Mouse (Mus musculus): ENCODE measurements at regions not wholly inside any gene's neighbourhood (a gene's known extent, or its start where the extent isn't known, plus 50 kb on each side); places are given as distances from the start of the nearest gene placed in this dataset.

- Histone ChIP-seq H3K27me3 (replicated peaks) (no peaks in the 10 kb centered on the region), H3K9me3 (peaks cover 3% of the 10 kb centered on the region; the same call in 1 of the 2 replicates), H3K9ac (no peak overlapping the region), H3K4me2 (replicated peaks) (no peak overlapping the region), H3K36me3 (no peaks in the 10 kb centered on the region), H3K4me3 (no peak overlapping the region), H3K4me1 (peaks cover 25% of the 10 kb centered on the region), H3K27ac (no peak overlapping the region)
- ATAC-seq (ENCODE audit: low FRiP score, low read depth) = no peak
- 29% methylated on average over 8 of the region's 8 CpGs for WGBS
Measured at GRCm38 (mm10) chr9:61563017-61563416, 190.9 kb downstream of the Tle3 start.

DNA sequence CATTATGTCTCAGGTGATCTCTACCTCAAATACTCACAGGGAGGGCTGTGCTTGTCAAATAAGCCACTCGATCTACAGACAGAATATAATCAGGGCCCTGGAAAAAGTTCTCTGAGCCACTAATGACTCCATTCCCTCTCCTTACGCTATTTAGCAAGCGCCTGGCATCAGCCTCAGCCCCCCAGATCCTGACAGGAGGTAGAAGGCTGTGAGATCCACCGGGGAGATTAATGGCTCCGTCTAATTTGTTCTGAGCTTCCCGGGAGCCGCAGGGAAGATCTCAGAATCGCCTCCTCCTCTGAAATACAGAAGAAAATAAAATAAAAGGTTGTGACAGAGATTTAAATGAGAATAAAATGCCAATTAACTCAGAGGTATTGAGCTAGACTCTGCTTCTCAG, 189.4 kb downstream of the Tle3 start:
- Histone ChIP-seq H3K27ac (no peak overlapping the region), H3K4me2 (replicated peaks) (no peak overlapping the region), H3K9me3 (peaks cover 3% of the 10 kb centered on the region; the same call in 1 of the 2 replicates), H3K4me1 (peaks cover 25% of the 10 kb centered on the region), H3K9ac (no peak overlapping the region), H3K4me3 (no peak overlapping the region), H3K36me3 (no peaks in the 10 kb centered on the region), H3K27me3 (replicated peaks) (no peaks in the 10 kb centered on the region)
- 25% methylated on average over 8 of the region's 8 CpGs for WGBS
- ATAC-seq (ENCODE audit: low FRiP score, low read depth) = no peak

DNA sequence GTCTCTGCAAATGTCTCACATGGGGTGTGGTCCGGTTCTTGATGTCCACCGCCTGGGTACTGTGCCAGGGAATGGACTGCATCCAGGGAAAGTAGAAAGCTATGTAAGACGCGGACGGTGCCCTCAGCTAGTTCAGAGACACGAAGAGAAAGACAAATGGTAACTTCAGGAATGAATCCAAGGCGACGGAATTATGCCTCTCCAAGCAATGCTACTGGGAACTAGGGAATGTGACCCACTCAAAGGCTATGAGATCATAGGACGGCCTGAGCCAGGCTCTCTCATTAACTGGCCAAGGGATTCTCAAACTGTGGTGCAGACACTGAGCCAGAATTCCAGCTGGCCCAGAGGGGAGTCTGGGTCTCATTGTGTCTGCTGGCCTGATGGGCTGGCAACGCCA, 186.5 kb downstream of the Tle3 start:
- peaks cover 31% of the 10 kb centered on the region for H3K4me1 ChIP-seq
- no peak overlapping the region for H3K9ac ChIP-seq
- no peaks in the 10 kb centered on the region for H3K9me3 ChIP-seq
- H3K36me3 ChIP-seq = no peaks in the 10 kb centered on the region
- WGBS = 69% methylated on average over 10 of the region's 10 CpGs
- no peak overlapping the region for H3K4me2 ChIP-seq (replicated peaks)
- no peak for ATAC-seq (ENCODE audit: low FRiP score, low read depth)
- no peak overlapping the region for H3K4me3 ChIP-seq
- H3K27me3 ChIP-seq (replicated peaks) = no peaks in the 10 kb centered on the region
- no peak overlapping the region for H3K27ac ChIP-seq

DNA sequence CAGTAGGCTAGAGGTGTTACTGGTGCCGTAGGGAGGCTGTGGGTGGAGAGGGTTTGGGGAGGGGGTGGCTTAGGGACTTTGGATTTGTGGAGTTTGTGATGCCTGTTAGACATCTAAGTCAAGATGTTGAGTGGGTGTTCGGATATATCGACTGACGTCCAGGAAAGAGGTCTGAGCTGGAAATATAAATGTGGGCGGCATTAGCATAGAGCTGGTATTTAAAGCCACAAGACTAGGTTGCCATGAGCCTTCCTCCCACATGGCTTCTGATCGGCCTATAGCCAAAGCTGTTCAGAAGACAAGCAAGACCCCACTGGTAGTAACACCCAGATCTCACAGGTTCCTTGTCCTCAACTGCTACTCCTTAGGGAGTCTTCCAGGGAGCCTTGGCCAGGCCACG, 184.9 kb downstream of the Tle3 start:
- Histone ChIP-seq H3K36me3 (no peaks in the 10 kb centered on the region), H3K4me3 (no peak overlapping the region), H3K9me3 (no peaks in the 10 kb centered on the region), H3K9ac (no peak overlapping the region), H3K27me3 (replicated peaks) (no peaks in the 10 kb centered on the region), H3K4me1 (peaks cover 22% of the 10 kb centered on the region), H3K4me2 (replicated peaks) (no peak overlapping the region), H3K27ac (no peak overlapping the region)
- no peak for ATAC-seq (ENCODE audit: low FRiP score, low read depth)
- 94% methylated on average over 7 of the region's 7 CpGs for WGBS

DNA sequence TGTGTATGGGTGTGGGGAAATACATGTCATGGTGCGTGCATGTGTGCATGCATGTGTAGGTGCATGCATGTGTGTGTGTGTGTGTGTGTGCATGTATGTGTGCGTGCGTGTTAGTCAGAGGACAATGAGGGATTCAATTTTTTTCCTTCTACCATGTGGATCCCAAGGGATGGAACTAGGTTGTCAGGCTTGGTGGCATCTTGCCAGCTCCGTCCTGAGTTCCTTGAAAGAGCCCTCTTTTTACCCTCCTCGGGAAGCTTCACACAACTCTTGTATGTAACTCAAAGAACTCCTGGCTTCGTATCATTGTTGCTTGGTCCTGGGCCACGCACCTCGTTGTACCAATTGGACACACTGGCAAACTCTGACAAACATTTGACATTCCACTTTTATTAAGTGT, 183.0 kb downstream of the Tle3 start:
- Histone ChIP-seq H3K4me3 (no peak overlapping the region), H3K27ac (no peak overlapping the region), H3K27me3 (replicated peaks) (no peaks in the 10 kb centered on the region), H3K9me3 (no peaks in the 10 kb centered on the region), H3K9ac (no peak overlapping the region), H3K36me3 (no peaks in the 10 kb centered on the region), H3K4me1 (peaks cover 24% of the 10 kb centered on the region; the same call in 1 of the 2 replicates), H3K4me2 (replicated peaks) (no peak overlapping the region)
- no peak for ATAC-seq (ENCODE audit: low FRiP score, low read depth)
- WGBS = 89% methylated on average over 8 of the region's 8 CpGs

- no peak for ATAC-seq (ENCODE audit: low FRiP score, low read depth)
- H3K4me3 ChIP-seq = no peak overlapping the region
Measured at GRCm38 (mm10) chr9:61554611-61555010, 182.4 kb downstream of the Tle3 start.

DNA sequence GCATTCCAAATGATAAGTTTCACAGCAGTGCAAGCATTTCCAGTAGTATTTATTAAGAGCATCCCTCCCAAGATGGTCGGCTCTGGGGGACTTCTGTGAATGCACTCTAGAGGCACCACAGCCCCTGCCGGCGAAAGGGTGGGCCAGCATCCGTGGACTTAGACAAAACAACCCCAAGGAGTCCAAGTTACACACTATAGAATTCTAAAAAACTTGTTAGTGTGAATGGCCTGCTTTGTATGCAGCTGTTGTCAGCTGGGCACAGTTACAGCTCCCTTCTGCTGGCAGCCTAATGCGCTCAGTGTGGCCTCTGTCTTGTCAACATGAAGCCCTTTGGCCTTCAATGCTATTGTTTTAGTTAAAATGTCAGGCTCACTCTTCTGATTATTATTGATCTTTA, 181.5 kb downstream of the Tle3 start:
- WGBS = 48% methylated on average over 5 of the region's 5 CpGs

More at GRCm38 (mm10) chr9:61554611-61555010, 182.4 kb downstream of the Tle3 start:
- H3K4me1 ChIP-seq = peaks cover 28% of the 10 kb centered on the region
- H3K36me3 ChIP-seq = no peaks in the 10 kb centered on the region
- H3K27me3 ChIP-seq (replicated peaks) = no peaks in the 10 kb centered on the region
- no peak overlapping the region for H3K27ac ChIP-seq
- H3K4me2 ChIP-seq (replicated peaks) = no peak overlapping the region
- H3K9me3 ChIP-seq = no peaks in the 10 kb centered on the region
- no peak overlapping the region for H3K9ac ChIP-seq
- 84% methylated on average over 7 of the region's 7 CpGs for WGBS

DNA sequence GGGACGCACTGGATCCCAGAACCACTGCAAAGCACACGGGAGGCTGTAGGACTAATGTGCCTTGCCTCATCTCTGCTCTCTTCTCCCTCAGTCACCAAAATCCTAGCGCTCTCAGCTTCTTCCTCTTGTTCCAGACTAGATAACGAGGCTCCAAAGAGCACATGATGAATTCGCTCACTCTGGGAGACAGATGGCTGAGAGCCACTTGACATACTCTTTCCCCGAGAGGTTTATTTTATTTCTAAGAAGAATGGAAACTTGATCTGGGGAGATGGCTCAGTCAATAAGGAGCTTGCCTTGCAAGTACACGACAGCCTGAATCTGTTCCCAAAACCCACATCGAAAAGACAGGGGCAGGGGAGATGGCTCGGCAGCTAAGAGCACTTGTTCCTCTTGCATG, 179.2 kb downstream of the Tle3 start:
- no peaks in the 10 kb centered on the region for H3K27me3 ChIP-seq (replicated peaks)
- H3K27ac ChIP-seq = no peak overlapping the region
- H3K4me3 ChIP-seq = no peak overlapping the region
- ATAC-seq (ENCODE audit: low FRiP score, low read depth) = no peak
- peaks cover 4% of the 10 kb centered on the region; the same call in 1 of the 2 replicates for H3K9me3 ChIP-seq
- peaks cover 31% of the 10 kb centered on the region for H3K4me1 ChIP-seq
- H3K9ac ChIP-seq = no peak overlapping the region
- no peak overlapping the region for H3K4me2 ChIP-seq (replicated peaks)
- WGBS = 71% methylated on average over 9 of the region's 9 CpGs
- H3K36me3 ChIP-seq = no peaks in the 10 kb centered on the region

More for the DNA sequence above, 181.5 kb downstream of the Tle3 start:
- Histone ChIP-seq H3K27me3 (replicated peaks) (no peaks in the 10 kb centered on the region), H3K9me3 (no peaks in the 10 kb centered on the region), H3K4me2 (replicated peaks) (no peak overlapping the region), H3K27ac (no peak overlapping the region), H3K4me3 (no peak overlapping the region), H3K36me3 (no peaks in the 10 kb centered on the region), H3K9ac (no peak overlapping the region), H3K4me1 (peaks cover 31% of the 10 kb centered on the region)
- ATAC-seq (ENCODE audit: low FRiP score, low read depth) = no peak

DNA sequence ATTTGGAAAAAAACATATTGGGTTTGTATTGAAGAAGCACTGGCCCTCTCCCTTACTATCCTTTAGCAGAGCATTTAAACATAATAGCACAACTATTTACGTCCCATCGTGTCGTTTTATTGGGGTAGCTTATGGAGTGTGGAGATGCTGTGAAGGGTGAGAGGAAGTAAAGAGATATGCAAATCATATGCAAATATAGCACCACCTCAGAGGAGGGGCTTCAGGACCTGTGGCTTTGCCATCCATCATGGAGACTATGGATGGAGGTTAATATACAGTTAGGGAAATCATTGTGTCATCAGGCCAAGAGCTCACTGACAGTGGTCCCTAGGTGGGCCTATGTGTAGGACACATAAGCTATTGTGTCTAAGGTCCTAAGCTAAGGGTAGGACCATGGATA, 178.2 kb downstream of the Tle3 start:
- peak; percentile 37; the same call in 1 of the 2 replicates for ATAC-seq (ENCODE audit: low FRiP score, low read depth)
- 49% methylated on average over 3 of the region's 3 CpGs for WGBS
- Histone ChIP-seq H3K27ac (no peak overlapping the region), H3K36me3 (no peaks in the 10 kb centered on the region), H3K9ac (no peak overlapping the region), H3K4me3 (no peak overlapping the region), H3K27me3 (replicated peaks) (no peaks in the 10 kb centered on the region), H3K4me1 (peaks cover 31% of the 10 kb centered on the region), H3K9me3 (peaks cover 4% of the 10 kb centered on the region; the same call in 1 of the 2 replicates), H3K4me2 (replicated peaks) (no peak overlapping the region)

DNA sequence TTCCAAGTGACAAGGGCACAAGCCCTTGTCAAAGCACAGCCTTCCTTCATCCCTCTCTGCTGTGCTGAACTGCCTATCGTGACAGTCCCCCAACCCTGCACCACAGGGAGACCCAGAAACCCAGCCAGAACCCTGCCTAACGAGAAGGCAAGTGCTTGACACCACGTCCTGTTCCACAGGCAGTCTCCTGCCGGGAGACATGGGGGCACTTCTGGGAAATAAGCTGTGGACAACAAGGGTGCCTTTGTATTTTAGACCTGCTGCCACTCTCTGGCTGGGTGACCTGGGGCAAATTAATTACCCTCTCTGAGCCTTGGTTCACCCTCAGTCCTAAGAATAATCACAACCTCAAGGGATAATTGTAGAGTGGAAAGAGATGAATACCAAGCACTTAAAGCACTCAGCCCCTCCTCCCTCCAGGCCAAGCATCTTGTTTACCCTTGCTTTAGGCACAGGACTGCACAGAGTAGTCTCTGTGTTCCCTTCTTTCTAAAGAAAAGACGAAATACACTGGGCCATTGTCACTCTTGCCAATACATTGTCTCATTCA, 177.6 kb downstream of the Tle3 start:
- H3K4me1 ChIP-seq = peaks cover 31% of the 10 kb centered on the region
- 18% methylated on average over 5 of the region's 5 CpGs for WGBS
- no peak overlapping the region for H3K9ac ChIP-seq

GRCm38 (mm10) chr9:61537316-61538189, 165.4 kb downstream of the Tle3 start:
- H3K4me3 ChIP-seq = no peak overlapping the region
- H3K27me3 ChIP-seq (replicated peaks) = no peaks in the 10 kb centered on the region
- no peak overlapping the region for H3K9ac ChIP-seq
- no peaks in the 10 kb centered on the region for H3K36me3 ChIP-seq
- no peak for ATAC-seq (ENCODE audit: low FRiP score, low read depth)
- H3K9me3 ChIP-seq = no peaks in the 10 kb centered on the region; the same call in 1 of the 2 replicates
- H3K27ac ChIP-seq = no peak overlapping the region
- peaks cover 16% of the 10 kb centered on the region for H3K4me1 ChIP-seq
- 16% methylated on average over 18 of the region's 22 CpGs for WGBS
- H3K4me2 ChIP-seq (replicated peaks) = peak overlapping the region; percentile 43

More for the DNA sequence above, 177.6 kb downstream of the Tle3 start:
- Histone ChIP-seq H3K9me3 (peaks cover 4% of the 10 kb centered on the region; the same call in 1 of the 2 replicates), H3K36me3 (no peaks in the 10 kb centered on the region), H3K27ac (no peak overlapping the region), H3K4me2 (replicated peaks) (0 out of 2 replicates have a peak overlapping the region, but pooled peaks have one; percentile 14), H3K4me3 (no peak overlapping the region), H3K27me3 (replicated peaks) (no peaks in the 10 kb centered on the region)
- peak; percentile 75 for ATAC-seq (ENCODE audit: low FRiP score, low read depth)

GRCm38 (mm10) chr9:61533237-61533636, 161.1 kb downstream of the Tle3 start:
- Histone ChIP-seq H3K4me2 (replicated peaks) (no peak overlapping the region), H3K27ac (no peak overlapping the region), H3K27me3 (replicated peaks) (no peaks in the 10 kb centered on the region), H3K4me1 (peaks cover 34% of the 10 kb centered on the region), H3K9me3 (no peaks in the 10 kb centered on the region), H3K36me3 (no peaks in the 10 kb centered on the region), H3K9ac (no peak overlapping the region), H3K4me3 (no peak overlapping the region)
- no peak for ATAC-seq (ENCODE audit: low FRiP score, low read depth)
- WGBS = 82% methylated on average over 9 of the region's 9 CpGs
